Mouse (Mus musculus) limb, embryonic 12.5 days (tissue): ENCODE measurements around the gene Donson. TPM values are rescaled to one million over a fixed set of nuclear protein-coding genes. Genes with fewer than 3 reads are reported as not detected.

Experiments
- polyA plus RNA-seq: library from polyadenylated mRNA; unstranded; fragments of >200 nt; fragmentation: Nextera tagmentation; extraction: Ambion mirVana; gene quantifications from 2 replicates; pipeline ENCODE4 v1.2.1, GENCODE M21; 2016

The Donson gene
- polyA plus RNA-seq, 1 experiment from 2014 or later = 36.2 TPM

Other genes with a start within 250 kb of the Donson start
- gene Ifnar1, start 203.5 kb downstream of the Donson start, polyA plus RNA-seq = 62.3 and 65.1 TPM in 2 replicates
- gene Ifngr2, start 141.7 kb downstream of the Donson start, polyA plus RNA-seq = 44.2 and 45.8 TPM in 2 replicates
- 26.1 and 28.6 TPM in 2 replicates for gene Tmem50b, start 91.0 kb downstream of the Donson start, polyA plus RNA-seq
- gene Dnajc28, start 69.7 kb downstream of the Donson start, polyA plus RNA-seq = 4.2 and 4.9 TPM in 2 replicates
- 126 and 133 TPM in 2 replicates for gene Gart, start 41.8 kb downstream of the Donson start, polyA plus RNA-seq
- 152 and 156 TPM in 2 replicates for gene Son, start 41.3 kb downstream of the Donson start, polyA plus RNA-seq
- gene Cryzl1, start 40.2 kb upstream of the Donson start, polyA plus RNA-seq = 68.2 and 70.3 TPM in 2 replicates
- gene Itsn1, start 40.5 kb upstream of the Donson start, polyA plus RNA-seq = 38.3 and 39.8 TPM in 2 replicates